Mouse (Mus musculus): ENCODE measurements around the gene Nacc1. TPM values are rescaled to one million over a fixed set of nuclear protein-coding genes. Genes with fewer than 3 reads are reported as not detected.
"Not testable (repeated sequence)": the region's sequence is repeated elsewhere in the genome, so short reads cannot be mapped to it uniquely, and the experiment has no call there.

The Nacc1 gene
- polyA plus RNA-seq, 1 experiment from 2014 or later, result 31.3 TPM

- under 1% methylated on average over 62 of the region's 62 CpGs for WGBS
- Histone ChIP-seq H3K4me1 (peaks cover 58% of the 10 kb centered on the region), H3K27ac (peak overlapping the region; percentile 100), H3K36me3 (replicated peaks) (peaks cover 51% of the 10 kb centered on the region), H3K9me3 (no peaks in the 10 kb centered on the region), H3K27me3 (ENCODE audit: poor library complexity, severe bottlenecking) (no peaks in the 10 kb centered on the region), H3K4me3 (peak overlapping the region; percentile 99)
- DNase-seq (ENCODE audit: extremely low spot score, low spot score), result peak; percentile 68
Measured at GRCm38 (mm10) chr8:84687003-84687704, 508 bp downstream of the Nacc1 start.

GRCm38 (mm10) chr8:84686191-84687002 lies 1.3 kb downstream of the Nacc1 start, which contains the start of gene Trmt1:
Trmt1 (plus strand) TSS chr8:84686307.
- H3K4me1 ChIP-seq, result peaks cover 58% of the 10 kb centered on the region
- 9% methylated on average over 20 of the region's 20 CpGs for WGBS

GRCm38 (mm10) chr8:84684537-84684936 lies 3.1 kb downstream of the Nacc1 start:
- Histone ChIP-seq H3K4me3 (peak overlapping the region; percentile 99; the same call in 1 of the 2 replicates), H3K27me3 (ENCODE audit: poor library complexity, severe bottlenecking) (no peaks in the 10 kb centered on the region), H3K9me3 (no peaks in the 10 kb centered on the region), H3K36me3 (replicated peaks) (peaks cover 62% of the 10 kb centered on the region), H3K27ac (no peak overlapping the region), H3K4me1 (peaks cover 45% of the 10 kb centered on the region)
- no peak for DNase-seq (ENCODE audit: extremely low spot score, low spot score)
- 76% methylated on average over 3 of the region's 3 CpGs for WGBS

More at GRCm38 (mm10) chr8:84686191-84687002, 1.3 kb downstream of the Nacc1 start, which contains the start of gene Trmt1:
- Histone ChIP-seq H3K4me3 (peak within 1 kb of the TSS; percentile 99), H3K9me3 (no peaks in the 10 kb centered on the region), H3K27ac (peak within 1 kb of the TSS; percentile 100), H3K36me3 (replicated peaks) (peaks cover 52% of the 10 kb centered on the region), H3K27me3 (ENCODE audit: poor library complexity, severe bottlenecking) (no peaks in the 10 kb centered on the region)
- DNase-seq (ENCODE audit: extremely low spot score, low spot score), result no peak

- Histone ChIP-seq H3K4me1 (peaks cover 31% of the 10 kb centered on the region), H3K36me3 (replicated peaks) (peaks cover 79% of the 10 kb centered on the region), H3K27ac (no peak overlapping the region), H3K4me3 (no peak overlapping the region), H3K27me3 (ENCODE audit: poor library complexity, severe bottlenecking) (no peaks in the 10 kb centered on the region), H3K9me3 (no peaks in the 10 kb centered on the region)
- 91% methylated on average over 2 of the region's 2 CpGs for WGBS
- no peak for DNase-seq (ENCODE audit: extremely low spot score, low spot score)
Measured at GRCm38 (mm10) chr8:84682257-84682656, 5.4 kb downstream of the Nacc1 start.

GRCm38 (mm10) chr8:84681476-84681875 lies 6.2 kb downstream of the Nacc1 start:
- 95% methylated on average over 2 of the region's 2 CpGs for WGBS
- Histone ChIP-seq H3K27ac (no peak overlapping the region), H3K9me3 (no peaks in the 10 kb centered on the region), H3K27me3 (ENCODE audit: poor library complexity, severe bottlenecking) (no peaks in the 10 kb centered on the region), H3K4me1 (peaks cover 25% of the 10 kb centered on the region), H3K4me3 (no peak overlapping the region), H3K36me3 (replicated peaks) (peaks cover 86% of the 10 kb centered on the region)
- DNase-seq (ENCODE audit: extremely low spot score, low spot score), result no peak

GRCm38 (mm10) chr8:84677305-84677704 lies 10.4 kb downstream of the Nacc1 start:
- no peak overlapping the region for H3K27ac ChIP-seq
- H3K27me3 ChIP-seq (ENCODE audit: poor library complexity, severe bottlenecking), result no peaks in the 10 kb centered on the region
- H3K9me3 ChIP-seq, result no peaks in the 10 kb centered on the region
- 88% methylated on average over 5 of the region's 5 CpGs for WGBS
- H3K4me3 ChIP-seq, result no peak overlapping the region
- DNase-seq (ENCODE audit: extremely low spot score, low spot score), result no peak
- H3K4me1 ChIP-seq, result no peaks in the 10 kb centered on the region
- H3K36me3 ChIP-seq (replicated peaks), result peaks cover 92% of the 10 kb centered on the region

GRCm38 (mm10) chr8:84670295-84671006 lies 17.2 kb downstream of the Nacc1 start:
- H3K27ac ChIP-seq; DNase-seq (ENCODE audit: extremely low spot score, low spot score); H3K4me3 ChIP-seq; H3K27me3 ChIP-seq (ENCODE audit: poor library complexity, severe bottlenecking); H3K9me3 ChIP-seq: not testable (repeated sequence)
- WGBS, result 93% methylated on average over 5 of the region's 5 CpGs
- peaks cover 15% of the 10 kb centered on the region for H3K4me1 ChIP-seq
- peaks cover 89% of the 10 kb centered on the region for H3K36me3 ChIP-seq (replicated peaks)

- peaks cover 27% of the 10 kb centered on the region for H3K4me1 ChIP-seq
- no peaks in the 10 kb centered on the region for H3K9me3 ChIP-seq
- WGBS, result 89% methylated on average over 6 of the region's 6 CpGs
- H3K27me3 ChIP-seq (ENCODE audit: poor library complexity, severe bottlenecking), result no peaks in the 10 kb centered on the region
- H3K27ac ChIP-seq, result no peak overlapping the region
- H3K4me3 ChIP-seq, result no peak overlapping the region
- DNase-seq (ENCODE audit: extremely low spot score, low spot score), result no peak
- peaks cover 74% of the 10 kb centered on the region for H3K36me3 ChIP-seq (replicated peaks)
Measured at GRCm38 (mm10) chr8:84668731-84669485, 18.8 kb downstream of the Nacc1 start.

GRCm38 (mm10) chr8:84668081-84668480 lies 19.6 kb downstream of the Nacc1 start:
- 91% methylated on average over 1 of the region's 1 CpGs for whole genome bisulfite sequencing
- Histone ChIP-seq H3K4me1 (peaks cover 34% of the 10 kb centered on the region), H3K36me3 (replicated peaks) (peaks cover 66% of the 10 kb centered on the region), H3K4me3 (no peak overlapping the region), H3K9me3 (no peaks in the 10 kb centered on the region), H3K27me3 (ENCODE audit: poor library complexity, severe bottlenecking) (no peaks in the 10 kb centered on the region), H3K27ac (no peak overlapping the region)
- DNase-seq (ENCODE audit: extremely low spot score, low spot score), result no peak

GRCm38 (mm10) chr8:84665385-84665893 lies 22.2 kb downstream of the Nacc1 start:
- Histone ChIP-seq H3K4me1 (peaks cover 55% of the 10 kb centered on the region), H3K27ac (peak overlapping the region; percentile 94), H3K9me3 (no peaks in the 10 kb centered on the region), H3K36me3 (replicated peaks) (peaks cover 39% of the 10 kb centered on the region), H3K4me3 (peak overlapping the region; percentile 97), H3K27me3 (ENCODE audit: poor library complexity, severe bottlenecking) (no peaks in the 10 kb centered on the region)
- WGBS, result 2% methylated on average over 14 of the region's 14 CpGs
- no peak for DNase-seq (ENCODE audit: extremely low spot score, low spot score)

GRCm38 (mm10) chr8:84664566-84665384 lies 22.9 kb downstream of the Nacc1 start:
- peak overlapping the region; percentile 97 for H3K4me3 ChIP-seq
- no peaks in the 10 kb centered on the region for H3K27me3 ChIP-seq (ENCODE audit: poor library complexity, severe bottlenecking)
- H3K27ac ChIP-seq, result peak overlapping the region; percentile 94
- under 1% methylated on average over 29 of the region's 29 CpGs for WGBS
- peaks cover 32% of the 10 kb centered on the region for H3K36me3 ChIP-seq (replicated peaks)
- H3K4me1 ChIP-seq, result peaks cover 62% of the 10 kb centered on the region
- H3K9me3 ChIP-seq, result no peaks in the 10 kb centered on the region
- DNase-seq (ENCODE audit: extremely low spot score, low spot score), result peak; percentile 81
